Mouse (Mus musculus) G1E (cell line): Measurements from ENCODE around the gene Mettl6.

Source experiments
- CTCF ChIP-seq: IDR thresholded peaks from 2 replicates; pipeline ENCODE4 v1.5.1; 2012; ENCODE audit warnings: low read depth, low read length, inconsistent platforms, mixed read lengths
- GATA1 ChIP-seq: IDR thresholded peaks from 2 replicates; pipeline ENCODE4 v1.6.1; 2012; ENCODE audit warnings: borderline replicate concordance, low read length, inconsistent platforms, mixed read lengths

- no peak for TF ChIP-seq CTCF
- no peak for TF ChIP-seq GATA1
Observed at GRCm38 (mm10) chr14:31506456-31506855, 11.6 kb upstream of the Mettl6 start.
